Comparison of ENCODE assay signal across 8 mouse cellular contexts in genomic region chr8:120281487-120281886, GRCm38 (mm10). TPM values are rescaled to one million over a fixed set of nuclear protein-coding genes. Genes with fewer than 3 reads are reported as not detected.
DNase-seq lines count a peak whose midpoint lies in the region; TF ChIP-seq lines count a peak whose summit lies in the region.
"Had no signal": no experiment of that assay in that cellular context is flagged by ENCODE, and none has a peak within 500 bp of the region (broad histone marks: within the 10 kb centered on the region; RNA-seq: fewer than 3 reads in every experiment).

No protein-coding gene starts in this region.

- H3K27ac ChIP-seq in layer of hippocampus, adult 2 months = no peak overlapping the region

- DNase-seq in ES-CJ7 (ENCODE audit: low read depth, low spot score) = peak; percentile 83
- DNase-seq in adrenal gland, adult 18-20 months (ENCODE audit: low spot score in 2 of 2) = peak; percentile 70 to 74
- DNase-seq in embryo, embryonic 10 days (ENCODE audit: low spot score) = peak; percentile 87
- DNase-seq in gastrocnemius, postnatal 14 days = peak; percentile 72
- DNase-seq in layer of hippocampus, adult 2 months (ENCODE audit: low spot score in 2 of 2) = peak; percentile 79 to 89
- DNase-seq in lung, postnatal 14 days = peak; percentile 86
- peak; percentile 84 to 91 for DNase-seq in right cerebral cortex, postnatal 10 days (ENCODE audit: low spot score in 2 of 2)

- TF ChIP-seq CTCF in layer of hippocampus, adult 2 months (conservative IDR thresholded peaks at IDR 0.05) = peak; percentile 96

- intact Hi-C loops in gastrocnemius, postnatal 14 days (cut with DNase I; ENCODE audit: low total_unique reads) = loop anchor here (5.0 kb wide), 1 partner anchor 36 kb away; no protein-coding TSS in a partner anchor

- no peak overlapping the region for H3K4me3 ChIP-seq in layer of hippocampus, adult 2 months
- H3K4me3 ChIP-seq: limb, embryonic 13.5 days had no signal

RNA-seq across cellular contexts. Expression of gene Gse1, which starts 53.2 kb away (rescaled TPM):
- 10 to 100 TPM; 23.9 to 24.1 TPM for total RNA-seq in adrenal gland, adult 18-20 months (2021)
- total RNA-seq in gastrocnemius, postnatal 14 days (2021) = 10 to 100 TPM; 22.7 to 28.7 TPM
- 100 to 1,000 TPM; 146 to 158 TPM for total RNA-seq in layer of hippocampus, adult 2 months (2021)

Comparison
In these comparisons a context has a peak if more than half of its experiments do, and no peak if none do; other contexts are left out.
1. RNA of gene Gse1, which starts 53.2 kb away (total RNA-seq): 146 to 158 TPM in layer of hippocampus, adult 2 months; 22.7 to 28.7 TPM in gastrocnemius, postnatal 14 days and 23.9 to 24.1 TPM in adrenal gland, adult 18-20 months; every median in the first group is over 4 times any median in the second.
2. Peak in every context shown above with its lines, with median percentiles within 50 percentile points of each other: DNase-seq.